Mouse (Mus musculus) urinary bladder, adult 18-20 months (tissue): ENCODE results near the gene Rasl11a.

ENCODE experiments used
- DNase-seq, 2 experiments: peaks; one replicate each; pipeline ENCODE4 v3.0.0; 2022; ENCODE audit warnings: low spot score in 2 of 2, mixed read lengths in 2 of 2

Gene Rasl11a

DNA sequence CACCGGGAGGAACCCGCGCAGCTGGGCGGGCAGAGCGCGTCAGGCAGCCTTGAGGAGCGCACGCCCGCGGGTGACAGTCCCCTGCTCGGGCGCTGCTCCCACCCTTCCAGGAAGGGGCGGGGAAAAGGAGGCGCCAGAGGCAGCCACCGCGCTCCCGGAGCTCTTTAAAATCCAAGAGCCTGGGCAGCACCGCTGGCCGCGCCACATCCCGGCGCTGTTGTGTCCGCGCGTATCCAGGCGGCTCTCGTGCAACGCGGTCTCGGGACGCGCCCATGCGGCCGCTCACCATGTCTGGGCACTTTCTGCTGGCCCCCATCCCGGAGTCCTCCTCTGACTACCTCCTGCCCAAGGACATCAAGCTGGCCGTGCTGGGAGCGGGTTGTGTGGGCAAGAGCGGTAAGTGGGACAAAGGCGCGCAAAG lies at the start of gene Rasl11a:
TSS of gene Rasl11a (plus strand) at position 127 of the 421 bp plus-strand sequence.
- DNase-seq: peak; percentile 51 to 74

DNA sequence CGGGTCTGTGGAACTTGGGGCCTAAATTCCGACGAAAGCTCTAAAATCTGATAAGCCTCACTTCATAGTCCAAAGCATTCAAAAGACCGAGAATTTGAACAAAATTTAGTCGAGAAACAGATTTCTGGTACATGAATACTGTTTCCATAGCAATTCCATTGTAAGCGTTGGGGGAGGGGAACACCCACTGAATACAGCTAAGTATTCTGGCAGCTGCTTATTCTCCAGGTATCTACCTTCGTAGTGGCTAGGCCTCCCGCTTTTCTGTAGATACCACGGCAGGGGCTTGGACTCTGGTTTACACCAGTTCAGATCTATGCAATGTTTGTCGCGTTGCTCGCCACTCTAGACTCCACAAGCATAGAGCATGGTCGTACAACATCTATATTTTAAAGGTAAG lies 49.1 kb upstream of the Rasl11a start:
- no peak for DNase-seq

DNA sequence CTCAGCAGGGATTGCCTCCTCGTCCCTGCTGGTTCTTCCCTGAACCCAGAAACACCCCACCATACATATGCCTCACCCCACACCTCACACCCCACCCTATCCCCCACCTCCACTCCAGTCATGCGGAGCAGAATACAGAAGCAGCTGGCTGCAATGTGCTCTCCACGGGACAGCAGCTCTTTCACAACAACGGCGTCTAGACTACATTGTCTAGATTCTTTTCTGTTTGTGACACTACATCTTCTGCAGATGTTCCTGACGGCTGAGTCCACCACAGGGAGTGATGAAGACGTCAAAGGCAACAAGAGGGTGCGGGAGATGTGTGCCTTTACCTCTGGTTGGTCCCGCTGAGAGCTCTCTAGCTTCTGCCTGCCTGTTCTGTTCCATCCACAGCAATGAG lies 46.8 kb upstream of the Rasl11a start:
- DNase-seq: no peak

DNA sequence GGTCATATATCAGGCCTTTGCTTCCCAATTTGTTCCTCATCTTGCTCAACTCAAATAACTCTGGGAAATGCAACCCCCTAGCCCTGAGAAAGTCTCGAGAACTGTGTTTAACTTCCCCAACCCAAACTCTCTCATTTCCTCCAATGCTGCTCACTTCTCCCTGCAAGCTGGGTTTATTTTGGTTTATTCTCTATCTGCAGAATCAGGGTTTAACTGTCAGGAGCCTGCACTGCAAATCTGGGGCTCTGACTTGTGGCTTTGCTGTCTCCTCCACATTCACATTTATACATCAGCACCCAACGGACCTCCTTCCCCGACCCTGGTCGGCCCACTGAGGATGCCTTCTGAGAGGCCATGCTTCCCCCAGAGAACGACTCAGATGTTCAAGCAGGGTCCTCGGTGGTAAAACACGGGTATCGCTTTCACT lies 38.9 kb upstream of the Rasl11a start:
- no peak for DNase-seq

DNA sequence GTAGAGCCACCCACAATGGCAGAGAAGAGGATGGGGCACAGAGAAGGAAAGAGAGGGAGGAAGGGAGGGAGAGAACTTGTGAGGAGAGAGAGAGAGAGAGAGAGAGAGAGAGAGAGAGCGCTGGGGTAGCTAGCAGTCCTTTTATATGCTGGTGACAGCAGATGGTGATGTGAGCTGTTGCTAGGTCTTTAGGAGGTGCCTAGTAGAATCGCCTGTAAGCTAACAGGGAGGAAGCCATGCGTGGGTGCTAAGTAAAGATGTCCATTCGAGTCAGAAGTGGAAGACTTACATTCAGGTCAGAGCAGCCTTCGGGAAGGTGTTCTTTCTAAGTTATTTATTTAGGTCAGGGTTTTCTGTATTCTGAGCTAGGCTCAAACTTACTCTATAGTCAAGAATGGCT lies 34.9 kb upstream of the Rasl11a start:
- DNase-seq: no peak

DNA sequence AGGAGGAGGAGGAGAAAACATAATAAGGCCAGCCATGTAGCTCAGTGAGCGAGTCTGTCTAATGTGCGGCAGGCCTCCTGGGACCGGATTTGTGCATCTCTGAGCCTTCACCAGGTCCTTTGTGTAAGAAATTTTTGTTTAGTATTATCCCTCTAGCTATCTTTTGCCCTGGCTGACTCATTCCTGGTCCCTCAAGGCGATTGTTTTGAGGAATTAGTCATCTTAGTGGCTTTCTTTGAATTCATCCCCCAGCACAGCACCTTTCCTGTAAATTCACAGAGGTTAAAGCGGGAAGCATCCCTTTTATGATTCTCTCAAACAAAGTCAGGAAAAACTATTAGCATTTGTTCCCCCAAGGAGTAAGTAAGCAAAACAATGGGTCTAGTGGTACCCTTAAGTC lies 32.0 kb upstream of the Rasl11a start:
- DNase-seq: no peak

DNA sequence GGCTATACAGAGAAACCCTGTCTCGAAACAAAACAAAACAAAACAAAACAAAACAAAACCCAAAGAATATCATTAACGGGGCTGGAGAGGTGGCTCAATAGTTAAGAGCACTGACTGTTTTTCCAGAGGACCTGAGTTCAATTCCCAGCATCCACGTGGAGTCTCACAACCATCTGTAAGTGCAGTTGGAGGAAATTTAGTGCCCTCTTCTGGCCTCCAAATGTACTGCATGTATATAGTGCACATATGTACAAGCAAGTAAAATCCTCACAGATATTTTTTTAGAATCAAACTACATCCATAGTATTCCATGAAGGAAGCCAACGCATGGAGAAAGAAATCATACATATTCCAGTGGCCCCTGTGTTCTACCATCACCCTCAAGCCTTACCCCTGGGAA lies 31.4 kb upstream of the Rasl11a start:
- DNase-seq: no peak

DNA sequence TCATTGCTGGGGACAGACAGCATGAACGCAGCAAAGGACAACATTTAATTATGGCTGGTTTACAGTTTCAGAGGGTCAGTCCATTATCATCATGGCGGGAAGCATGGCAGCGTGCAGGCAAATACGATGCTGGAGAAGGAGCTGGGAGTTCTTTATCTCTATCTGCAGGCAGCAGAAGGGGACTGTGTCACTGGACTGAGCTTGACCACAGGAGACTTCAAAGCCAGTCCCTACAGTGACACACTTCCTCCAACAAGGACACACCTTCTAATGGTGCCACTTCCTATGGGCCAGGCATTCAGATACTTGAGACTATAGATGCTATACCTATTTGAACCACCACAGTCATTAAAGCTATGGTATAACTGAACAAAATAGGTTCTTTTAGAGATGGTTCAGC lies 29.5 kb upstream of the Rasl11a start:
- no peak for DNase-seq

DNA sequence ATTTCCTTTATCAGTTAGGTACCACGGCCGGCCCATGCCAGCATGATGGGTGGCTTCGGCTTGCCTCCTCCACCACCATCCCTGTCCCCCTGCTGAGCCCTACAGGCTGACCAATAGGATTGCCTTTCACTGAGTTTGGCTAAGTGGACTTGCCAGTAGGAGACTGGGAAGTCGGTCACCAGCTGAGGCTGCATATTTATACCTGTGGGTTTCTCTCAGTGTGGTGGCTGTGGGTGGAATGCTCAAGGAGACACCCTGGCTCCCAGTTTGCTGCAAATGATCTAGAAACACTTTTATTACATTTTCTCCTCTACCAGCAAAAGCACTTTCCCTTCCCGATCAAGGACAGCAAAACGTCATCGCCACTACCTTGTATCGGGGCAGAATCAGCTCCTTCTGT lies 27.3 kb upstream of the Rasl11a start:
- no peak for DNase-seq

DNA sequence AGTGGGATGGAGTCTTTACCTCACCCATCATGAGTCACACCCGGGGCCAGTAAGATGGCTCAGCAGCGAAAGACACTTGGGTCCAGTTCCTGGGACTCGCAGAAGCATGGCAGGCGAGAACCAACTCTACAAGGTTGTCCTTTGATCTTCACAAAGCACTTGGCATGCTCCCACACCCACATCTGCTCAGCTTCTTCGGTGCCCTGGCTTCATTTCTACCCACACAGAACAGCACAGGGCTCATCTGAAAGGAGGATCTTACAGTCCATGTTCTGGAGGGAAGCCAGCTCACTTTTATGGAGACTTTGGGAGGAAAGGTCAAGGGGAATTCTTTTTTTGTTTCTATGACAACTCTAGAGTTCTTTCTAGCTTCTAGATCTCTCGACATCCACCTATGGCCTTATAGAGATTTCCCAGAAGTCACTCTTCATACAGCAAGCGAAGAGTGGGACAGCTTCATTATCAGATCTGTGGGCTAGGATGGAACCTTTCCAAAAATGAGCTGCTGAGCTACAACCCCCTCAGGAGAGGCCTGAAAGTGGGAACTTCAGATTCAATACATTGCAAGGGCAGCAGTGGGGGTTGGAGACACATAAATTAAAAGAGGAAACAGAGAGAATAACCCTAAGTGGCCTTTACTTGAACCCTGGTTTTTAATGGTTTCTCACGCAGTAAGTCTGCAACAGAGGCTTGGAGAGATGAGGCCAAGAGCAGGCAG lies 25.8 kb upstream of the Rasl11a start:
- DNase-seq: no peak

DNA sequence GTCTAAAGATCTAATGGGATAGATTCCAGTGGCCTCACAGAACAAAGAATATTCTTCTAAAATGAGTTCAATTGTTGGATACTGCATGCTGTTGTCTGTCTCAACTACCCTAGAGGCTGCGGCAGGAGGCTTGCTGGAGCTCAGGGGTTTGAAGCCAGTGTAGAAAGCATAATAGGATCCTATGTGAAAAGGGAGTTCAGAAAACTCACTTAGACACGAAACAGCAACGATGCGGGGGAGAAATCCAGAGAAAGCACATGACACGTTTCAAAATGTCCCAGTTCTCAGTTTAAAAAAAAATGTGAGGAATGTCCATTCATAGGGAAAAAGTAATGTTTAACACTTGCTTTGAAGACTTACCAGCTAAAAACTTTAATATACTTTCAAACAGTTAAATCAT lies 21.9 kb upstream of the Rasl11a start:
- no peak for DNase-seq

DNA sequence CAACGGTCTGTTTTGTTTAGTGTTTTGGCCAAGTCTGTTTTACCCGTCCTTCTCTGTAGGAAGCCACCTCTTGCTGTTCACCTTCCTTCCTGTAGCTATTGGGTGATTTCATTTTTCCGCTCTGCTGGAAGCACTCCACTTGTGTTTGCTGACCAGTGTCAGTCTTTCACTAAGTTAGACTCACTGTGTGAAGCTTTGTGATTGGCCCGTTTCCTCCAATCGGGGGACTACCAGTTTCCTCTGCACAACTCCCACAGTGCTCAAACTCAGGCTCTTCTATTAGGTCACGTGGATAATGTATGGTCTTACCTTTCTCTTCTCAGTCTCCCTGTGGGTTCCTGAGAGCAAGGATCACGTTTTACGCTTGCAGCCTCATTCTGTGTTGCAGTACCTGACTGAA lies 15.3 kb upstream of the Rasl11a start:
- no peak for DNase-seq

DNA sequence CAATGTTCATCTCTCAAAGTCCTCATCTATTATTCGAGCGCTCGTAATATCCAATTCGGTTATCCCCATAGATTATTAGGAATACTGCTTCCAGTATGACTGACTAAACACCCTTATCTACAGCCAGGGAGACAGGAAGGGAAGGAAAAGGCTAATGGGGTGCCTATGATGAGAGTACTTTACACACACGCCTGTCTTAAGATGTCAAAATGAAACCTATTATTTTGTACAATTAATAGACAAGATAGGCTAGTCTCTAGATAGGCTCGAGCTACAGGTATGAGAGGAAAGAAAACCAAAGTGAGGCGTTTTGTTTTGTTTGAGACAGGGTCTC lies 12.5 kb upstream of the Rasl11a start:
- DNase-seq: no peak

DNA sequence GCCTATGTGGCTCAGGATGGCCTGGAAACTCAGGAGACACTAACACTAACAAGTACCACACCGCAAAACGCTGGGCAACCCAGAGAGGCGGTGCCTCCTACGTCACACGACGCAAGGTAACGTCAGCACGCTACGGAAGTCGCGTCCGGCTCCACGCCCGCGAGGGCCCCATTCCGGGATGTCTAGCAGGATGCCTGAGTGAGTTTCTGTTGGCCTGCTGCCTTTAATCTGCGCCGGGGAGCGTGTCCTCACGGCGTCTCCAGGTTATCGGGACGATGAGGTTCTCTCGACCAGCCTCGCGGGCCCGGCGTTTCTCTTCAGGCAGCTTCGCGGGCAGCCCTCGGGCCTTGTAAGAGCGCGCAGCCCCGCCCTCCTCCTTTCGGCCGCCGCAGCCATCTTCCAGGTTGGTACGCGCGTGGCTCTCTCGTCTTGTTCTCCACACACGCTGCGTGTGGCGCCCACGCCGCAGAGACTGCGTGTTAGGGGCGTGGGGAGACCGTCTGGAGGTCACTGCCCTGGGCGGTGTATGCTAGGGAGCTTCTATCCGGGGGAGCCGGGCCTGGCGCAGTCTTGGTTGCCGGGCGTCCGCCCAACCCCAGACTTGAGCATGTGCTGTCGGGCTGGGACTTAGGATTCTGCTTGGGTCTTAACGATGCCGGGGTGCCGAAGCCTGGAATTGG lies 12.0 kb upstream of the Rasl11a start, which contains the start of gene Rpl21:
TSS of gene Rpl21 (plus strand) at position 122 of the 680 bp plus-strand sequence.
- DNase-seq: peak; percentile 91 to 98

DNA sequence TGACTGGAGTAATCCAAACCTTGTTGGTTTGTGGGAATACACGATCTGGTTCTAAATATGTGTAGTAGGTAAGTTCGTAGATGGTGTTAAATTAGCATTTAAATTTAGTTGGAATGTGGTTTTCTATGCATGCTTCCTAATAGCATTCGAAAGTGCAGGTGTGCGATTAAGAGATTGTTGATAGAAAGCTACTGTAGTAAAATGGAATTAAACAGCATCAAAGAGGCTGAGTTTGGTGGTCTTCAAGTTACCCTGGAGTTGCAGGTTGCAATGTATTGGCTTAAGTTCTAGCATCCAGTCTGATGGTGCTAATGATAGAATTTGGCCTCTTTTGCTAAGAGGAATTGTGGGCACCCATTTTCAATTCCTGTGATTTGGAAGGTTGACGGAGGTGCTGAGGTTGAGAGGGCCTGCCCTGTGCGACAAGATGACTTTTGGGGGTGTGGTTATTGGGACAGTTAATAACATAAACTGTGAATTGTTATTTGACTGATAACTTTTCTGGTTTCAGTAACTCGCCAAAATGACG lies 11.1 kb upstream of the Rasl11a start:
- DNase-seq: no peak

DNA sequence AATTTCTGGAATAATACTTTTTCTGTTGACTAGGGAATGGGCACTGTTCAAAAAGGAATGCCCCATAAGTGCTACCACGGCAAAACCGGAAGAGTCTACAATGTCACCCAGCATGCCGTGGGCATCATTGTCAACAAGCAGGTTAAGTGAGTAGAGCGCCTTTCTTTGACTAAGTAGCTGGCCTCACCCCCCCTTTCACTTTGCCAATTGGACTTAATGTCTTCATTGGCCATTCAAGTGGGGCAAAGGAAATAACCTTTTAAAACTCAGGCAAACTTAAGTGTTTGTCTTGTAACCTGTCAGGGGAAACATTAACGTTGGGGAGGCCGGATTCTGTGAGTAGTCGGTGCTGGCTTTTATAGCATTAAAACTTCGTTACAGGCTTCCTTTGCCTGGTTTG lies 9.9 kb upstream of the Rasl11a start:
- DNase-seq: no peak

DNA sequence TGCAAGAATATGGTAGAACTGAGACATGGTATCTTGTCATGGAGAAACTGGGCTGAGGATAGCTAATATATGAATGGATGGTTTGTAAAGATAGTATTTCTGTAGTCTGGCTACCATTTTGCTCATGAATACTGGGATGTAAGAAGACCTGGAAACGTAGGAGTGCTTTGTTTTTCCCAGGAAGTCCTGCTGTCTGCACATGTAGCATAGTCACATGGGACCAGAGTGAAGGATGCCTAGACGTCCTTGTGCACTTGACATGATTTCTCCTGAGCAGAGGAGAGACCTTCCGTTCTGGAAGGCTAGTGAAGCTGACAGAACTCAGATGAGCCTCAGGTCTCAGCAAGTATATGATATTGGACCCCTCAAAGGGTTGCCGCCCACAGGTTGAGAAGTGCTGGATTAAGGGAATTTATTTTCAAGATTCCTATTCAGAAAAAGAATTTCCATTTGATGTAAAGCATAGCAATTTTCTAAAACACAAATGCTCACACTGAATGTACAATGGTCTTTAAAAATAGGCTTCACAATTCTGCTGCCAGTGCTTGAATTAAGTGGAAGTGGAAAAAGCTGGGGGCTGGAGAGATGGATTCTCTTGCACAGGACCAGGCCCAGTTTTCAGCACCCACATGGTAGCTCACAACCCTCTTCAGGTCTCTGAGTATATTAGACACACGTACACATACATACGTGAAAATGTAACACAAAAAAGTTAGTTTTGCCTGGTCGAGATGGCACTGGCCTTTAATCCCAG lies 6.7 kb upstream of the Rasl11a start:
- DNase-seq: no peak

DNA sequence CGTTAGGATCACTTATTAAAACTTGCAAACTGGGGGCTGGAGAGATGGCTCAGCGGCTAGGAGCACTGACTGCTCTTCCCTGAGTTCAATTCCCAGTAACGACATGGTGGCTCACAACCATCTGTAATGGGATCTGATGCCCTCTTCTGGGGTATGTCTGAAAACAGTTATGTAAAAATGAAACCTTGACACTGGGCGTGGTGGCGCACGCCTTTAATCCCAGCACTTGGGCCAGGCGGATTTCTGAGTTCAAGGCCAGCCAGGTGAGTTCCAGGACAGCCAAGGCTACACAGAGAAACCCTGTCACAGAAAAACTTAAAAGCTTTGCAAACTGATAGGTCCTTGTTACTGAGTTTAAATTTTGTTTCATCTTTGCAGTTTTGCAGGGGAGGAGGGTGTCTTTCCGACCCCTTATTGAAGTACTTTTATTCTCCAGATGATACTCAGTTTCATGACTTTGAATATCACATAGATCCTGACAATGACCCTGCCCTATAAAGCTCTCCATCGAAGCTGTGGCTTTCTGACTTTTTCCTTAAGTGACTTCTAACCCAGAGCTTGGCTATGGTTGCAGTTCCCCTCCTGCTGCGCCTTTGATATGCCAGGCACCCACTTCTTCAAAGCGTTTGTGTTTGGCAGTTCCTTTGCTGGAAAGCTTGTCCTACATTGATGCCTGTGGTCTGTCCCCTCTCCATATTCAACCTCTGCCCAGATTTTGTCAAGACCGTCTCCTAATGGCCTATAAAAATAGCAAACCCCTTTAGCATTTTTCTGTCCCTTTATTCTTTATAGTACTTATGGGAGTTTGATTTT lies 5.8 kb upstream of the Rasl11a start:
- DNase-seq: no peak

DNA sequence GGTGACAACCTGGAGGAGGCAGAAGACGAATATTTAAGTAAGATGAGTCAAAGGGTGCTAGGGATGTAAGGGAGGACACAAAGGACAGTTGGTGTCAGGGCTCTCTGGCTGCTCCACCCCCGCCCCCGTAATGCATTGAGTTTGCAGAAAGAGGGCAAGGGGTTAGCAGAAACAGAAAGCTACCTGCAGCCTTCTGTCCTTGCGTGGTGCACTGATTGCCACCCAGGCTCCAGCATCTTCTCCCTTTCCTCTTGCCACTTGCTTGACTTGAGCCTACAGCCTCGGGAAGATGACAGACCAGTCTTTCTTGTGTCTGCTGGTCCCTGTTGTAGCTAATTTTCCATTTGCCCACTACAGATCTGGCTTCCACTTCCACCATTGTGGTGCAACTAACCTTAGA lies 5.1 kb upstream of the Rasl11a start:
- DNase-seq: no peak

DNA sequence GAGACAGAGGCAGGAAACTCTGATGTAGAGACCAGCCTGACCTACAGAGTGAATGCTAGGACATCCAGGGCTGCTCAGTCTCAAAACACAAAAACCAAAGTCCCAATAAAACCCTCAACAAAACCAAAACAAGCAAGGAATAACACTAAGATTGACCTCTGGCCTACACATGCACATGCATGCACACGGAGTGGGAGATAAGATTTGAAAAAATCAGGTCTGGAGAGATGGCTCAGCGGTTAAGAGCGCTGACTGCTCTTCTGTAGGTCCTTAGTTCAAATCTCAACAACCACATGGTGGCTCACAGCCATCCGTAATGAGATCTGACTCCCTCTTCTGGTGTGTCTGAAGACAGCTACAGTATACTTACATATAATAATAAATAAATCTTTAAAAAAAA lies 4.4 kb upstream of the Rasl11a start:
- no peak for DNase-seq

DNA sequence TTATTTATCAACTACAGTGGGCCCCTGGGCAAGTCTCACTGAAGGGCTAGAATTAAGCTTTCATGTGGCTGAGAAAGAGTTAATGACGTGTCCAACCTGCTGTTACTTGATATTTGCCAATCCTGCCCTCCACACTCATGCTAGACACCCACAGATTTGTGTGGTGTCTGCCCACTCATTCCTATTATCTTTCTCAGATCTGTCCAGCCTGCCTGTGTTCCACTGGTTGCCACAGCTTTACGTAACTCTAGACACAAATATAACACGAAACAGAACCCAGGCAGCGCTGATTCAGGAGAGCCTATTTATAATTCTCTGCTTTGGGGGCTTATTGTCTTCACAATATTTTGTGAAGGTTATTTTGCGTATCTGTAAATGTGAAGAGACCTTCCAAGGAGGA lies 3.6 kb upstream of the Rasl11a start:
- DNase-seq: no peak

DNA sequence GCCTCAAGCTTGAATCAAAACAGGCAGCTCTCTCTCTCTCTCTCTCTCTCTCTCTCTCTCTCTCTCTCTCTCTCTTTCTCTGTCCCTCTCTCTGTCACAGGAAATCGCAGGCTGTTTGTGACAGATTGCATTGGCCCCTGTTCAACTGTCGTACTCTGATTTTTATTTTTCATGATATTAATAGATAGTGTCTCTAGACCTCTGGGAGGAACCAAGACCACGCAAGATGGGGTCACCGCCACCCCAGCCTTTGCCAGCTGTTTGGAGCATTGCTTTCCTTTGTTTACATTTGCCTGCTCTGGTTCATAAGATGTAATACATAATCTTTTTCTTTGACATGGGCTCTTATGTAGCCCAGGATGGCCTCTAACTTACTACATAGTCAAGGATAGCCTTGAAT lies 2.9 kb upstream of the Rasl11a start:
- DNase-seq: no peak
